Mouse (Mus musculus) heart, embryonic 10.5 days (tissue): ENCODE data around the gene Zcchc10. TPM values are rescaled to one million over a fixed set of nuclear protein-coding genes. Genes with fewer than 3 reads are reported as not detected.
"Not testable (repeated sequence)": the region's sequence is repeated elsewhere in the genome, so short reads cannot be mapped to it uniquely, and the experiment has no call there.

Experiments used
- DNase-seq: peaks from one replicate; pipeline ENCODE4 v3.0.0-alpha.2; 2017; ENCODE audit warnings: low spot score
- H3K27ac ChIP-seq: fragments of 300-500 bp; sonication (generic); 2 replicates; pipeline ENCODE4 v1.5.1; 2016; ENCODE audit warnings: mild to moderate bottlenecking
- H3K27me3 ChIP-seq: fragments of 300-500 bp; sonication (generic); 2 replicates; pipeline ENCODE4 v1.6.1; 2016; ENCODE audit warnings: mild to moderate bottlenecking; ENCODE audit not compliant: poor library complexity, insufficient read depth, severe bottlenecking
- H3K36me3 ChIP-seq: fragments of 300-500 bp; sonication (generic); 2 replicates; pipeline ENCODE4 v1.6.1; 2016; ENCODE audit warnings: mild to moderate bottlenecking, moderate library complexity
- H3K4me1 ChIP-seq: fragments of 300-500 bp; sonication (generic); 2 replicates; pipeline ENCODE4 v1.6.1; 2016; ENCODE audit warnings: mild to moderate bottlenecking
- H3K4me3 ChIP-seq: fragments of 300-500 bp; sonication (generic); 2 replicates; pipeline ENCODE4 v1.5.1; 2016; ENCODE audit warnings: mild to moderate bottlenecking, moderate library complexity
- H3K9me3 ChIP-seq: fragments of 300-500 bp; sonication (generic); 2 replicates; pipeline ENCODE4 v1.6.1; 2016; ENCODE audit warnings: mild to moderate bottlenecking, moderate library complexity
- WGBS: fragments of 180-500 bp; shearing (Covaris S2); methylation state at CpG from one replicate; pipeline ENCODE4 v1.1.7; 2016; 5-methylcytosine and 5-hydroxymethylcytosine counted together
- polyA plus RNA-seq: library from polyadenylated mRNA; unstranded; fragments of >200 nt; fragmentation: Nextera tagmentation; extraction: Ambion mirVana; gene quantifications from 2 replicates; pipeline ENCODE4 v1.2.1, GENCODE M21; 2016

Zcchc10 gene
- polyA plus RNA-seq, result 19.2 and 21.9 TPM in 2 replicates

DNA sequence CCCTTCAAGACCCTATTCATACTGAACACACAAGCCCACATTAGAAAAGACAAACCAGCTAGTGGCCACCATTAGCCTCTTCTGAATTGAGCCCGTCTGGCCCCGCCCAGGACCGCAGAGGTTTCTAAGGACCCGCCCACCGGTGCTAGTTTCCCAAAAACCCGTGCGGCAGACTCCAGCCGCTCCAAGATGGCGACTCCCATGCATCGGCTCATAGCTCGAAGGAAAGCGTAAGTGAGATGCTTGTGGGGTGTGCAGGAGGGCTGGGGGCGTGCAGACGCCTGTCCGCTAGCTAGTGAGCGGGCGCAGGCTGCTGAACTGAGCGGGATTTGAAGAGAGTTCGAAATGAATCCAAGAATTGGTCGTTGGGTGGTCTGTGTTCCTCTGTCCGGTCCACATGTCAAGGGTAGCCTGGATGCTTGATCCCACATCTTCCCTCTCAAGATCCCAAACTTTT lies at the start of gene Zcchc10:
Gene Zcchc10, plus strand, starts transcription at position 168 of the 457 bp plus-strand sequence.
- H3K36me3 ChIP-seq, result peaks cover 26% of the 10 kb centered on the region

GRCm38 (mm10) chr11:53275358-53275757 lies 49.1 kb upstream of the Zcchc10 start:
- no peak for DNase-seq
- 96% methylated on average over 3 of the region's 3 CpGs for WGBS
- Histone ChIP-seq H3K27ac (no peak overlapping the region), H3K4me3 (no peak overlapping the region), H3K36me3 (peaks cover 82% of the 10 kb centered on the region), H3K27me3 (no peaks in the 10 kb centered on the region), H3K9me3 (no peaks in the 10 kb centered on the region), H3K4me1 (peaks cover 12% of the 10 kb centered on the region; the same call in 1 of the 2 replicates)

More for the DNA sequence above, at the start of gene Zcchc10:
- Histone ChIP-seq H3K9me3 (no peaks in the 10 kb centered on the region), H3K4me1 (peaks cover 7% of the 10 kb centered on the region), H3K27ac (peak within 1 kb of the TSS; percentile 93), H3K27me3 (no peaks in the 10 kb centered on the region), H3K4me3 (peak within 1 kb of the TSS; percentile 94)
- DNase-seq, result peak; percentile 96
- WGBS, result under 1% methylated on average over 21 of the region's 21 CpGs

- Histone ChIP-seq H3K9me3 (no peaks in the 10 kb centered on the region), H3K27me3 (no peaks in the 10 kb centered on the region), H3K27ac (no peak overlapping the region), H3K4me3 (no peak overlapping the region), H3K4me1 (peaks cover 9% of the 10 kb centered on the region; the same call in 1 of the 2 replicates), H3K36me3 (peaks cover 80% of the 10 kb centered on the region)
- WGBS, result 79% methylated on average over 4 of the region's 4 CpGs
- DNase-seq, result no peak
Observed at GRCm38 (mm10) chr11:53278411-53278810, 46.1 kb upstream of the Zcchc10 start.

DNA sequence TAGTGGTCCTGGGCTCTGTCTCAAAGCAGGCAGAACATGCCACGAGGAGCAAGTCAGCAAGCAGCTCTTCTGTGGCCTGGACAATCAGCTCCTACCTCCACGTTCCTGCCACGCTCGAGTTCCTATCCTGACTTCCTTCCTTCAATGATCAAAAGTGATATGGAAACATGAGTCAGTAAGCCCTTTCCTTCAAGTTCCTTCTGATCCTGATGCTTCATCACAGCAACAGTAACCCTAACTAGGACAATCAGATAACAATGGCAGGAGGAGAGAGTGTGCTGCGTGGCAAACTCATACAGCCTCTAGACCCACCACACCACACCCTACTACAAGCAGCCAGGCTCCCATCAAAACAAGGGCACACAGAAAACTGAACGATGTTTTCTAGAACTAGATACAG lies 38.6 kb upstream of the Zcchc10 start:
- H3K27me3 ChIP-seq, result no peaks in the 10 kb centered on the region
- H3K4me1 ChIP-seq, result no peaks in the 10 kb centered on the region
- DNase-seq, result no peak
- H3K36me3 ChIP-seq, result peaks cover 92% of the 10 kb centered on the region
- H3K4me3 ChIP-seq, result no peak overlapping the region
- WGBS, result 76% methylated on average over 6 of the region's 6 CpGs
- no peaks in the 10 kb centered on the region for H3K9me3 ChIP-seq
- no peak overlapping the region for H3K27ac ChIP-seq

- H3K27ac ChIP-seq, H3K27me3 ChIP-seq, H3K4me3 ChIP-seq, H3K9me3 ChIP-seq, H3K4me1 ChIP-seq: not testable (repeated sequence)
- WGBS, result 95% methylated on average over 2 of the region's 2 CpGs
- peaks cover 81% of the 10 kb centered on the region for H3K36me3 ChIP-seq
- DNase-seq, result peak; percentile 64
Observed at GRCm38 (mm10) chr11:53290187-53290586, 34.3 kb upstream of the Zcchc10 start.

- Histone ChIP-seq H3K27me3 (no peaks in the 10 kb centered on the region), H3K36me3 (peaks cover 76% of the 10 kb centered on the region), H3K9me3 (no peaks in the 10 kb centered on the region), H3K4me1 (no peaks in the 10 kb centered on the region), H3K27ac (no peak overlapping the region), H3K4me3 (no peak overlapping the region)
- 92% methylated on average over 11 of the region's 11 CpGs for WGBS
- no peak for DNase-seq
Observed at GRCm38 (mm10) chr11:53290871-53291270, 33.6 kb upstream of the Zcchc10 start.

- WGBS, result 88% methylated on average over 5 of the region's 5 CpGs
- no peaks in the 10 kb centered on the region for H3K9me3 ChIP-seq
- no peak overlapping the region for H3K4me3 ChIP-seq
- peaks cover 55% of the 10 kb centered on the region for H3K36me3 ChIP-seq
- H3K27ac ChIP-seq, result no peak overlapping the region
- H3K27me3 ChIP-seq, result no peaks in the 10 kb centered on the region
- DNase-seq, result no peak
- H3K4me1 ChIP-seq, result peaks cover 15% of the 10 kb centered on the region
Observed at GRCm38 (mm10) chr11:53294441-53294840, 30.0 kb upstream of the Zcchc10 start.

- H3K4me3 ChIP-seq, result no peak overlapping the region
- no peaks in the 10 kb centered on the region for H3K27me3 ChIP-seq
- 74% methylated on average over 4 of the region's 4 CpGs for WGBS
- no peak overlapping the region for H3K27ac ChIP-seq
- DNase-seq, result no peak
- H3K4me1 ChIP-seq, result peaks cover 23% of the 10 kb centered on the region
- H3K9me3 ChIP-seq, result no peaks in the 10 kb centered on the region
- peaks cover 38% of the 10 kb centered on the region for H3K36me3 ChIP-seq
Observed at GRCm38 (mm10) chr11:53296880-53297279, 27.6 kb upstream of the Zcchc10 start.

DNA sequence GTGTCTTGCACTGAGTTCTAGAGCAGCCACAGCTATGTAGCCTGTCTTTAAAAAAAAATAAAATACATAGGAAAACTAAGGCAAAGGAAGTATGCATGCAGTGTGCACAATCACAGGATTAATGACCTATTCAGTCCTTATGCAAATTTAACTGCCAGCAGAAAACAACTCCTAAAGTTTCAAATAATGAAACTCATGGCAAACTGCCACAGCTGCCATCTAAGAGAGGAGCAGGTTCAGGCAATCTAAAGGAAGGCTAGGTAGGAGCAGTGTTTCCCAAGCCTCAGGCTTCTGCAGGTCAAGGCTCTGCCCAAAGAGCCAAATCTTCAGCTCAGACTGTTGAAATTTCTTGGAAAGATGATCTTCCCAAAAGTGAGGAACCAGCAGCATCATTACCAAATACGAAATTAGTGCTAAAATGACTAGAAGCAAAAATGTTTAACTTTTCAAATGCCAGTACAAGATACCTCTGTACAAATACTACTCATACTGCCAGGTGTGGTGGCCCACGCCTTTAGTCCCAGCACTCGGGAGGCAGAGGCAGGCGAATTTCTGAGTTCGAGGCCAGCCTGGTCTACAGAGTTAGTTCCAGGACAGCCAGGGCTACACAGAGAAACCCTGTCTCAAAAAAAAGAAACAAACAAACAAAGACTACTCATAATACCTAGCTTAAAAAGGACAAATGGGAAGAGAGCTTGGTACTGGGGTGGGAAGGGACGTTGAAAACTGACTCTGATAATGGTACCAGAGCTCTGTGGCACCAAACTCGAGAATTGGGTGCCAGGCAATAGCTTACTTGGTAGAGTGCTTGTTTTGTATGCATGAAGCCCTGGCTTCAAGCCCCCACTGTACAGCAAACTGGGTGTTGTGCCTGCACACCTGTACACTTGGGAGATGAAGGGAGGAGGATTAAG lies 26.3 kb upstream of the Zcchc10 start:
- Histone ChIP-seq H3K4me1 (peaks cover 23% of the 10 kb centered on the region), H3K4me3 (peak overlapping the region; percentile 98), H3K27me3 (no peaks in the 10 kb centered on the region), H3K27ac (no peak overlapping the region), H3K36me3 (peaks cover 27% of the 10 kb centered on the region; the same call in 1 of the 2 replicates), H3K9me3 (no peaks in the 10 kb centered on the region)
- 83% methylated on average over 7 of the region's 7 CpGs for WGBS
- no peak for DNase-seq

- peak overlapping the region; percentile 98 for H3K4me3 ChIP-seq
- peaks cover 18% of the 10 kb centered on the region; the same call in 1 of the 2 replicates for H3K36me3 ChIP-seq
- WGBS, result under 1% methylated on average over 80 of the region's 80 CpGs
- peaks cover 23% of the 10 kb centered on the region for H3K4me1 ChIP-seq
- no peaks in the 10 kb centered on the region for H3K27me3 ChIP-seq
- DNase-seq, result peak; percentile 80
- no peaks in the 10 kb centered on the region for H3K9me3 ChIP-seq
- peak overlapping the region; percentile 98 for H3K27ac ChIP-seq
Observed at GRCm38 (mm10) chr11:53299551-53300329, 24.7 kb upstream of the Zcchc10 start.

GRCm38 (mm10) chr11:53300330-53301166 lies 23.9 kb upstream of the Zcchc10 start, which contains the start of gene Hspa4:
Hspa4 (minus strand) TSS chr11:53300457.
- Histone ChIP-seq H3K9me3 (no peaks in the 10 kb centered on the region), H3K27ac (peak within 1 kb of the TSS; percentile 98), H3K4me1 (peaks cover 23% of the 10 kb centered on the region), H3K27me3 (no peaks in the 10 kb centered on the region), H3K4me3 (peak within 1 kb of the TSS; percentile 98), H3K36me3 (peaks cover 14% of the 10 kb centered on the region; the same call in 1 of the 2 replicates)
- under 1% methylated on average over 58 of the region's 58 CpGs for WGBS
- DNase-seq, result peak; percentile 99

DNA sequence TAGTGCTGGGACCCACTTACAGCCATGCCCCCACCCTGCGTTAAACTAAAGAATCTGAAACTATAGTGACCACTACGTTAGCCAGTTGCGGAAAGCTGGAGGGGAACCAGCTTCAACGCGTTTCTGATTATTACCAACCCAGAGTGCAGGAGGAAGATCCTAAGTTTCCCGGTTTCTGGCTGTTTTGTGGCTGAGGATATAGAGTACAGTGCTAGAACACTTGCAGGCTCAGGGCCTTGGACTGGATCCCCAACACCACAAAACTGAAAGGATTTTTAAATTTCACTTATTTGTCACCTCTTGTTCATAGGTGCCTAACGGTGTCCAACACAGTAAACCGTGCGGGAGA lies 23.3 kb upstream of the Zcchc10 start:
- H3K27ac ChIP-seq, result peak overlapping the region; percentile 98
- no peaks in the 10 kb centered on the region for H3K9me3 ChIP-seq
- WGBS, result 61% methylated on average over 9 of the region's 9 CpGs
- DNase-seq, result no peak
- H3K4me3 ChIP-seq, result peak overlapping the region; percentile 98
- H3K4me1 ChIP-seq, result peaks cover 23% of the 10 kb centered on the region
- no peaks in the 10 kb centered on the region for H3K27me3 ChIP-seq
- H3K36me3 ChIP-seq, result peaks cover 14% of the 10 kb centered on the region; the same call in 1 of the 2 replicates
